Mouse (Mus musculus) layer of hippocampus, adult 9-11 months (tissue): ENCODE data around the gene Musk.
"Not testable (repeated sequence)": the region's sequence is repeated elsewhere in the genome, so short reads cannot be mapped to it uniquely, and the experiment has no call there.

Experiments used
- DNase-seq: peaks from one replicate; pipeline ENCODE4 v3.0.0; 2022

Gene Musk

DNA sequence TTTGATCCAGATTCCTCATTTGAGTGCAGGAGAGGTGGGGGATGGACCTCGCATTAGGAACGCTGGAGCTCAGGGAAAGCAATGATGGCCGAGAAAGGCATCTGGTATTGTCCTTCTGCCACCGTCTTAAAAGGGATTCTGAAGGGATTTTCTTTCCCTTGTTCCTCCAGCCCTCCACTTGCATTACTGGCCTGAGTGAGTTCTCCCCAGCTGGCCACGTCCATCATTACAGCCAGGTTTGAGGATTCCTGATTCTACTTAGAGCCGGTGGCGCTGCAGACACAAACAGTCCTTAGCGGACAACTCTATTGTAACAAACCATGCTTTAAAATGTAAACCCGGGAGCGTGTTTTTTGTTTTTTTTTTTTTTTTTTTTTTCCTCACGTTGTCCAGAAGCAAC, at the start of gene Musk:
Gene Musk (plus strand): TSS at position 274 of the 400 bp plus-strand sequence.
- no peak for DNase-seq

DNA sequence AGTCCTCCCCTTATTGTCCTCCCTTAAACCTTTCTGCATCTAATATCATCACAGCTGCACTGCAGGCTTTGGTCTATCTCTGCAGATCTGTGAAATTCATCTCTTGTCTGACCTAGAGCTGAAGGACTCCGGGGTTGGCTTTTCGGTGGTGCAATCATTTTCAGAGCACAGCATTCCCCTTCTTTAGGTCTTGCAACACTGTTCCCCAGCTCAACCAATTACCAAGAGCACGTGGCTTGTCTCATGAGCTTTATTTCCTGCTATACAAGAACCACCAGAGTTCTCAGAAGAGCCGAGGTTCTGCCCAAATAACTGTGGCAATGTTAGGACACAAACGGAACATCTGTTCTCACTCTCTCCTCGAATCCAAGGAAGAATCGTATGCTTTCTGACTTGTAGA, 45.3 kb upstream of the Musk start:
- DNase-seq = no peak

DNA sequence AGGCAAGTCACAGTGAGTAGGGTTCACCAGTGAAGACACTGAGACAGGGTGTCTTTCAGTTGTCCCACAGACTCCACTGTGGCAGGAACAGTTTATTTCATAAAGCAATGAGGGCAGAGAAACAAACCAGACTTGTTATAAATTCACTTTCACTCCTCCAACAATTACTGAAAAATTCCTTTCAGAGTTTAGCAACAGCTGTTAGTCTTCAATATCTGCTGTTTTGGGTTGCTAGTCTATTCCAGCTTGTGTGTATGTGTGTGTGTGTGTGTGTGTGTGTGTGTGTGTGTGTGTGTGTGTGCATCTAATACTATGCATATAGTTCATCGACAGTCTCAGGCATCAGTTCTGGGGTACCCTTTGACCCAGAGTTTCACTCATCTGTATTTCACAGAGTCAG, 40.2 kb upstream of the Musk start:
- DNase-seq = no peak

DNA sequence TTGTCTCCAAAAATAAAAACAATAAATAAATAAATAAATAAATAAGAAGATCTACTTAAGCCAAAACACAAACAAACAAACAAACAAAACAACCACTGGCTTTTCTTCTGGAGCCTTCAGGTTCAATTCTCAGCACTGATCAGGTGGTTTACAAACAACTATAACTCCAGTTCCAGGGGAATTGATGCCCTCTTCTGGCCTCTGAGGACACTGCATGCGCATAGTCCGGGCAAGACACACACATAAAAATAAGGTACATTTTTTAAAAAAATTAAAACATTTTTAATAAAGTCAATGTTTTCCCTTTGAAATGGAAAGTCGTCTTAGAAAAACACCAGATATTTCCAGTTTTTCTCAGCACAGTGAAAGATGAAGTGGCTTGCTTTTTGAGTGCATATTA, 33.4 kb upstream of the Musk start:
- DNase-seq = no peak

DNA sequence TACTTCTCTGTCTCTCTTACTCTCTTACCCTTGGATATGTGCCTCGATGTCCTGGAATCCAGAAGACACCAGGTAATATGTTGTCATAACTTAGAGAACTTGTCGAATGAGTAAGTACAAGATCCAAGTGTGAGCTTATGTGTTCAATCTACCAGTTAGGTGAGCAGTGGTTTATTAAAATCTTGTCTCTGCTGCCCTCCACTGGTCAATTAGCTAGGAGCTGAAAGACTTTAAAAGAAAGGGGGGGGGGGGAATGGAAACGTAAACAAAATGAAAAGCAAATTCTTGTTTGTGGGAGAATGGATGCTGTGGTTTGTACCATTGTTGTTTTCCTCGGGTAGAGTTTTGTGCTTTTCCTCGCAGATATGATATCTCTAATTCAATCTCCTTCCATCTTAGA, 32.4 kb upstream of the Musk start:
- DNase-seq = no peak

DNA sequence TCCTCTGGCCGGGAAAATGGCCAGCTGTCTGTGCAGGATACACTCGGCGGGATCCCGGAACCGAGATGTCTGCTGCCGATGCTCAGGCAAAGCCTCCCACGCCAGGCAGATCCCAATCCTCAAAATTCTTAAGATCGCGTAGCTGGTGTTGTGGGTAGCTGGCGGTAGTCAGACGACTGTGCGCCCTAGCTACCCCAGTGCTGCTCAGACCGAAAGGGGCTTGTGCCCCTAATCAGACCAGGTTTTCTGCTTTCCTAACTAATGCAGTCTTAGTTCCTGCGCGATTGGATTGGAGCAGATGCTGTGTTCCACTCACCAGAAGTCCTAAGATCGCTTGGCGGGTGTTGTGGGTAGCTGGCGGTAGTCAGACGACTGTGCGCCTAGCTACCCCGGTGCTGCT, 25.0 kb upstream of the Musk start:
- not testable (repeated sequence) for DNase-seq

DNA sequence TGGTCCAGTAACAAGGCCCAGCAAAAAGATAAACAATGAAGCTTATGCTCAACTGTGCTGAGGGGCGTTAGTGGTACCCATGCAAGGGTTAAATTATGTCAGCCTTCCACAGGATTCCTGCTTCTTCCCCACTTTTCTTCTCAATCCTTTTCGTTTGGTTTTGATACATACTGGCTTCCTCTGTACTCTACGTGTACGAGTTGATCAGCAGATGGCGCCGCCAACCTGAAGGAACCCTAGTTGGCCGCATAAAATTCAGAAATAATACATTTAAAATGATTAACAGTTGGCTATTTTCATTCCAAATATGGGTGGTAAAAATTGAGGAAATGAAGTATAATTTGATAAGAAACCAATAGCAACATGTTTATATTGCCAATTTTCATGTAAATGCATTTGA, 19.5 kb upstream of the Musk start:
- DNase-seq = no peak

DNA sequence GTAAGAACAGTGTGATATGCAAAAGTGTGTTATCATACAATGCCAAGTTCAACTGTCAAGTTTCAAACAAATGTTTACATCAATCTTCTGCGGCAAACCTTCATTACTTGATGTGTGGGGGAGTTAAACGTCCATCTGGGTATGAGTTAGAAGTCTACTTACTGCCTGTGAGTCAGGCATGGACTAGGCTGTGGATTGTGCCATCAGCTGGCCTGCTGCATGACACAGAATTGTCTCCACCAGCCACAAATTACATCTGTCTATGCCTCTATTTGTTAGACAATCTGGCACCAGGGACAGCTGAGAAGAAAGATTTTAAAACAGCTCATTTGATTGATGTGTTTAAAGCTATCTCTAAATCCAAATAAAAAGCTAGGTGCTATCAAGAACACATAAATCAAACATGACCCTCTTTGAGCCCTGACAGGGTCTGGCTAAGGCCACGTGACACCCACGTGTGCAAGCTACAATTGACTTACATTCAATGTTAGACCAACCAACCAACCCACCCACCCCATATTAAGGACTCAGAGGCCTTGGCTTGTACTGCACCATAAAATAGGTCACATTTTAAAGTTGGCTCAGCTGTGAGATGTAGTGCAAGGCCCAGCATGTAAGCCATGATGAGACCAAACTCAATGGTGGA, 16.7 kb upstream of the Musk start:
- DNase-seq = no peak

DNA sequence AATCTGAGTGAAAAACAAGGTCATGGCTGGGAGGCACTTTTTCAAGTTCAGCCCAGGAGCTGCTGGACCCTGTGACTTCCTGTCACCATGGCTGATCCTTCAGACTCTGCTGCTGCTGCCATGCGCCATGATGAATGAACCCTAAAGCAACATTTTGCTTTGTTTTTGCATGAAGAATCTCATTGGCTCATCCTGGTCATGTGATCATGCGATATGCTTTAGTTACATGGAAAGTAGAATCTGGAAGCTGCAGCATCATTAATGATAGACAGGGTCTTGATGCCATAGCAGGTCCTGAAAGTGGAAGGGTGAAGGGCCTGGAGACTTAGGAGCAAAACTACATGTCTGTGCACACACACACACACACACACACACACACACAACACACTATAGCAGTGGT, 15.8 kb upstream of the Musk start:
- DNase-seq = no peak

DNA sequence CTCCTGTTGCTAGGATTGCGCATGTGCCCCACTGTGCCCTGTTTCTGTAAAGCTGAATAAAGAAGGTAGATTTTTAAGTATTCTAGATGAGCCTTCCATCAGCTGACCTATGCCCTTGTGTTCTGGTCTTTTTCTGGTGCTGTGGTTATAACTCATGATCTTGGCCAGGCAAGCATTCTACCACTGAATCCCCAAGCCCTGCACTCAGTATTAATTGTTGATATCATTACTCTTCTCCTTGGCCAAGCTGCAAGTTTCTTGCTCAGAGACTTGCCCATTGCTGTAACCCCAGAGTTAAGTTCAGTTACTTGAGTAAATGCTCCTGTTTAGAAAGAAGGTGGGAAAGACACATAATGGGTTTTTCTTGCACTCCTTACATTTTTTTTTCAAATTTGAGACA, 14.8 kb upstream of the Musk start:
- DNase-seq = no peak

DNA sequence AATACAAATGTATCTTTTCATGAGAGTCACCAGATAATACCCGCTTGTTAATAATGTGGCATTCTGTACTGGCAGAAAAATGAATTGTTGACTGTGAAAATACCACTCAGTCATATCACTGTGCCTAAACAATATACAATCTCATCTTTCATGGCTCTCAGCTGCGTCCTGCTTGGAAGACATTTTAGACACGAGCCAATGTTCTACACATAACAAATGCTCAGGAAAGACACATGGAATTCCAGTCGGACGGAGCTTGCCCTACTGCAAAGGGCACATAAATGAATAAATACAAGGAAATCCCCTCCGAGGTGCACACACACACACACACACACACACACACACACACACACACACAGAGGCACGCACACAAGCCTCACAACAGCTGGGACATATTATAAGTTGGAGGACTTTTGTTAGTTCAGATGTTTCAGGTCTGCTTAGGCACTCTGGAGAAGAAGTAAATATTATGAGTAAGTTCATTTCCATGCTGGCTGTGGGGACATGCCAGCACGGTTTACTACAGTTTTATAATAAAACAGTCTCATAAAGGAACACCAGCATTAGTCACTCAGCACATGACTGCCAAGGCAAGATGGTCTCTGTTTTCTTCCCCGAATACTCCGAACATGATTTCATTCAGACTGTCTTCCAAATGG, 14.1 kb upstream of the Musk start:
- DNase-seq = no peak

DNA sequence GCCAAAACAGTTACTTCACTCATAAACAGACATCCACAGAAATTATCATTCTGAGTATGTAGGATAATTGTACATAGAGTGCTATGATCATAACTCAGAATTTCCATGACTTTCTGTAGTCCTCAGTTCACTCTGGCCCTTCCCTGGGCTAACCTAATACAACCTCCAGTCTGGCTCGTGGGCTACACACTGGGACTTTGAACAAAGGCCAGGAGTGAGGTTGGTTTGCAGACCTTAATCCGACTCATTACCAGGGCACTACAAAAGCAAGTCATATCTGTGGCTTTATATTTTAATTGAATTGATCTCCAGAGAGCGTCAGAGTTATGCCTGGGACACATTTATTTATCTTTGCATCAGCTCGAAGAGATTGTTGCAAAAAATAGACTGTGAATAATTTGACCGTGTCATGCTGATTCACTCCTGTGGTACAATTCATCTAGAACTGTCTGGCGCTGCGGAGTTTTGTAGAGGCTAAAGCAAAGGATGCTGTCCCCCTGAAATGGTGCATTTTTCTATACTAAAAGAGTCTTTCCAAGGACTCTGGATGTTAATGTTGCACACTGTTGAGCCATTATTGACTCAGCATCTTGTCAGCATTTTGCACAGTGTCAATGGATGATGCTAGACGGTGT, 10.4 kb upstream of the Musk start:
- DNase-seq = no peak

DNA sequence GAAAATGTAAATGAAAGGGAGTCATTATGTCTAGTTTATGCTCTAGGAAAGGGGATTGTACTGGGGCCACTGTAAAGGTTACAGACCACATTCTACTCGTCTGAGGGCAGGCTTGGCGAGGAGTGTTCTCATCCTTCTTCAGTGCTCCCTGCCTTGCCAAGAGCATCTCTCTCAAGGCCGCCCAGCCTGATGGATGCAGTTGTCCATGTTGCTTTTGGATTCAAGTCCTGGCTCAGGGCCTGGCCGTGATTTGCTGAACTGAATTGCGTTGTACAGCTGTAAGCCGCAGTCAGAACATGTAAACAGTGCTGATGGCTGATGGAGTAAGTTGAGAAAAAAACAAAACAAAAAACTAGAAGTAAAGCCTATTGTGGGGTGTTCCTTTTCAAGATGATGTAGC, 7.4 kb upstream of the Musk start:
- no peak for DNase-seq

DNA sequence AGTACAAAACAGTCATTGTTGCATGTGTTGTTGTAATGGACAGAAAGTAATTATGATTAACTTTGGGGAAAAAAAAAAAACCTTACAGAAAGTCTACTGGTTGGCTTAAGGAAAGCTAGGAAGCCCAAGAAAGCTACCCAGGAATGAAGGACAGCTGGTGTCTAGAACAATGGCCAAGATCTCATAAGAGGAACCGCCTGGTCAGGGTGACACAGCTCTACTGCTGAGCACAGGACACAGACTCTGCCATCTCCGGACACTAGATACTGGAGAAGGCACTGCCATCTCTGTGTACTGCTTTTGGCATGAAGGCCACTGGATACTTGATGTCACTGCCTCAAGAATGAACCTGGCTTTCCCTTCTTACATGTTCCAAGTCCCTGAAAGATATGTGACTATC, 5.6 kb upstream of the Musk start:
- no peak for DNase-seq

DNA sequence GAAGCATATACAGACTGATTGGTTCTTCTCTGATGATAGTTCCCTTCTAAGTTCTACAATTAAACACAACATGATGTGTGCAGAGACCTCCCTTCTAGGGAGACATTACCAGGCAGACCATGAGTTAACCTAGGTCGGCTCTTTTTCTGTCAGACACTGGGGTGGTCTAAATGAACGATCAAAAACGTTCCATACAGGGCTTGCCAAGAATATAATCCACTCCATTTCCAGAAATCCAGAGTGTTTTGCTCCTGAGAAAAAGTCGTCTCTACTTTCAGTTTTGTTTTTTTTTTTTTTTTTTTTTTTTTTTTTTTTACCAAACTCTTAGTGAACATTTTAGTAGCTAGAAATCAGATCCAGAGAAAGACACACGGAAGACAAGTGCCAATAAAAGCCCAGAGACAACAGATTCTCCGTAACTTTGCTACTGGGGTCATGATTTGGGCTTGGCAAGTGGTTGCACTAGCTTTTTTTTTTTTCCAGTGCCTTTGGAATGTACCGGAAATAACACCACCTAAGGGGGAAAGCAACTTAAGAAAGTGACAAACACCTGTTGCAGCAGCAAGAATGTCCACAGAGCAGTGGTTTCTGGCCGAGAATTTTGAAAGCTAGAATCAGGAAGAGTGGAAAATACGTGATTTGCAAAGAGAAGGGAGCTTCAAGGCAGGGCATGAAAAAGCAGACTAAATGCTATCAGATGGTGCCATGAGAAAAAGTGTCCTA, 769 bp downstream of the Musk start:
- DNase-seq = no peak

DNA sequence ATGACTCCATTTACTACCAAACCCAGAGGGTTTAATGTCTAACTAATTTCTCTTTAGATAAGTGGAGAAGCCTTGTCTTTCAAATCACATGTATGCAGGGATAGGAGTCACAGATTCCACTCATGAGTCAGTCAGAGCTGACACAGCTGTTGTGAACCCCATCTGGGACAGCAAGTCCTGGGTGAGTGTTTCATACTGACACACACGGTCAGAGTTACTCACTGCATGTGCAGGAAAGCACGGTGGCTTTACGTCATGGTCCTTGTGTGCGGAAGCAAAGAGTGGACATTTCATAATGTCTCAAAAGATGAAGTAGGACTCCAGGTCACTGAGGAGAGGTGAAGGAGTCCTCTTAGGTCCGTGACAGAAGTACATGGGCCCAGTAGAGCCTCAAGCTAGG, 3.0 kb downstream of the Musk start:
- DNase-seq = no peak

DNA sequence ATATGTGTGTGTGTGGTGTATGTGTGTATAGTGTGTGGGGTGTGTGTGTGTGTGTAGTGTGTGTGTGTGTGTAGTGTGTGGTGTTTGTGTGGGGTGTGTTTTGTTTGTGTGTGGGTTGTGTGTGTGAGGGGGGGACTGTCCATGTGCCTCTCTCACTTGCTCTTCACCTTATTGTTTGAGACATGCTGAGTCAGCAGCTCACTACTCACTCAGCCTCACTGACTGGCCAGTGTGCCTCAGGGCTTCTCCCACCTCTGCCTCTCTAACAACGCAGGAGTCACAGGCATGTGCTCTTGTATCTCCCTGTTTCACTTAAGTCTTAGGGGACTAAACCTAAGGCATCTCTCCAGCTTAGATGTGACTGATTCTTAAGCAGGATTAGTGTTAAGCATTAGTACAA, 6.1 kb downstream of the Musk start:
- DNase-seq = no peak

DNA sequence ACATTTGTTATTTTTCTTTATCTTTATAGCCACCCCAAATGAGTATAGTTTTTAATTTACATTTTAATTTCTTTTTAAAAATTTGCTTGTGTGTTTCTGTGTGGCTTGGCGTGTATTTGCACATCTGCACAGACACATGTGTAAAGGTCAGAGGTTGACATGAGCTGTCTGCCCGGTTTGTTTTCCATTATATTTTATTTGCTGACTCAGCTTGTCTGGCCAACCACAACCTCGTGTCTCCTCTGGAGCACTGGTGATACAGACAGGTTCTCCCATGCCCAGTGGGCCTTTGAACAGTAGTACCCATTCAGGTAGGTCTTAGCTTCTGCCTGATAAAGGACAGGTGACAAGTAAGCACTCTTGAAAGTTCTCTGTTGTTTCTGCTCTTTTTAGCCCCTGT, 7.3 kb downstream of the Musk start:
- no peak for DNase-seq

DNA sequence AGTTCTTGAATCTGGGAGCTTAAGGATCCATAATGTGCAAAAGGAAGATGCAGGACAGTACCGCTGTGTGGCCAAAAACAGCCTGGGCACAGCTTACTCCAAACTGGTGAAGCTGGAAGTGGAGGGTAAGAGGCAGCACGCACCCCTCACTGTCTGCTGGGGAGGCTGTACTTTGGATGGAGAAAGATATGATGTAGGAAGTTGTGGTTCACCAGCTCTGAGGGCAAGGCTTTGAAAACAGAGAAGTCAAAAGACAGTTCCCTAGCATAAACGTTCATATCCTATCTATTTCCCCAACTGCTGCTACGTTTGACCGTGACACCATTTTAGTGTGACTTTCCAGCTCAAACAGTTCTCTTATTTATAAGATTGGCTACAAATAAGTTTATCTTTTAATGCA, 18.1 kb downstream of the Musk start:
- DNase-seq = no peak

DNA sequence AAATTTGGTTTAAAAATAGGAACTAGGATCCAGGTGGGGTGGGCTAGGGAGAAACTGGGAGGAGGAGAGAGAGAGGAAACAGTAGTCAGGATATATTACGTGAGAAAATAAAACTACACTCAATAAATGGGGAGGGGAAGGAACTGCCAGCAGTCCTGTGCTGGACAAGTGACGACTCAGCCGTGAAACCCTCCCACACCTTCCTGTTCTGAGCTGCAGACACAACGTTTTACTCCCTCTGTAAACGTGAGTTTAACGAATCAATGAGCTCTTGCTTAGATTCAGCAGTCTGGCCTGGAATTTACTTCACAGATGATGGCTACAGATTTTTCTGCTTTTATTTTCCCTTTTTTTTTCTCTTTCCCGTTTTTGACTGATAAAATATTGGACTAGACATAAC, 18.8 kb downstream of the Musk start:
- DNase-seq = no peak

DNA sequence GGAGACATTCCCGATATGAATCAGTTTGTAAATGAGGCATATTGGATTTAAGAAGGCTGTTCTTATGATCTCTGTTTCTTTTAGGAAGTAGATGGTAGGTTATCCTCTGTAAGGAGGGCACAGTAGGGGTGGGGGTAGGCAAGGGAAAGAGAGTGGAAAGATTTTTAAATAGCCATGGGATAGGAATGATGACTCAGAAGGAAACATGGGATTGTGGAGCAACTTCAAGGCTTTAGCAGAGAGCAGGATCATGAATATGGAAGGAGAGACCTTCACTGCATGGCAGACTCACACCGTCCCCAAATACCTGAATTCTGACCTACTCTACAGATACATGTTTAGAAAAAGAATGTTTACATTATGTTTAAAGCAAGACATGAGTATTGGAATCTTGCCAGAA, 21.7 kb downstream of the Musk start:
- no peak for DNase-seq

DNA sequence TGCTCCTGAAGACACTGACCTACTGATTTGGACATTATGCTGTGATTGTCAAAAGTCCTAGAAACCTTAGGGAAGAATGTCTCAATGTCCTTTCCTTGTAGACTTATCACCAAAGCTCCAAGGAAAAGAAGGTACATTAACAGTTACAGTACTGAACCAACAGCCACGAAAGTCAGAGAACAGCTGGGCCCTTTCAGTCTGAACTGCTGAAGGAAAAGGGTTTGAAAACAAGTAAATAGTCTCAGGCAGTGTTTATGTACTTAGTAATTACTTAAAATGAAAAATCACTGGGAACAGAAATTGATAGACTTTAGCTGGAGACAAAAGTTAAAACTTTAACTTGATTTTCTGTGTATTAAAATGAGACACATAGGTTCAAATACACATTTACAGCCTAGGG, 27.6 kb downstream of the Musk start:
- DNase-seq = no peak

DNA sequence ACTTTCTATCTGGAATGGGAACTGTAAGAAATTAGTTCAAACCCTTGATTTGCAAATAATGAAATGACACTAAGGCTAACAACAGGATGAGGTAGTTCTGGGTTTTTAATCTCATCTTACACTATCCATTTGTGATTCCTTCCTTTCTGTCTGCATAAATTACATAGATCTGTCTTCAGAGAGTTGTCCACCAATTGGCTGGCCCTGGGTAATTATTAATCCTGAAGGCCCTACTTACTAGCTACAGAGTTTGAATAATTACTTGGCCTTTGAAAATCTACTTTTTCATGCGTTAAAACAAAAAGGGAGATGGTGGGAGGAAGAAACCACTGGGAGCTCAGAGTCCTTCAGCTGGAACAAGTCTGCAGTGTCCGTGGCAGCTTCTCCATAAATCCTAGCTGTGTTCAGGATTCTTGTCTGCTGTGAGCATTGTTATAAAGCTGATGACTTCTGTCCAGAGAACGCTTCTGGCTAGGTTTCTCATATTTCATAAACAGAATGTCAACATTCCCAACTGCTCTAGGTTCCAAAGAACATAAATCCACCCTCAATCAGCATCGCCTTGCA, 29.3 kb downstream of the Musk start:
- DNase-seq = no peak

DNA sequence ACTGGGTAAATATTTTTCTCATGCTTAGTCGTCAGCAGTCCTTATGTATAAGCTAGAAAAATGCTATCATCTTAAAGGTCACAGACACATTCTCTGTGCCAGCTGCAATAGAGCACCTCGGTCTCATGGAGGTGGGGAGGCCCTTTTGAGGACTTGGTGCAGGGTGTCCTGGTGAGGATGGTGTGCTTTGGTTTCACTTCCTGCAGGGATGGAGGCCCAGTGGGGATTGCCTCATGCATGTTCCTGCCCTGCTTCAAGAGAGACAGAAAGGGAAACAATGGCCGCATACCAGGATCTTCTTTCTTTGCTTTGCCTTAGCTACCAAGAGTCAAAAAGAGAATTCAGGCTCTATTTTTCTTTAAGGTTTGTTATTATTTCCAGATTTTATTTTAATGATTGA, 31.8 kb downstream of the Musk start:
- no peak for DNase-seq
